Mouse (Mus musculus) heart, embryonic 10.5 days (tissue): ENCODE results near the gene Nfkbiz. TPM values are rescaled to one million over a fixed set of nuclear protein-coding genes. Genes with fewer than 3 reads are reported as not detected.

ENCODE experiments used
- DNase-seq: peaks from one replicate; pipeline ENCODE4 v3.0.0-alpha.2; 2017; ENCODE audit warnings: low spot score
- H3K27ac ChIP-seq: fragments of 300-500 bp; sonication (generic); 2 replicates; pipeline ENCODE4 v1.5.1; 2016; ENCODE audit warnings: mild to moderate bottlenecking
- H3K27me3 ChIP-seq: fragments of 300-500 bp; sonication (generic); 2 replicates; pipeline ENCODE4 v1.6.1; 2016; ENCODE audit warnings: mild to moderate bottlenecking; ENCODE audit not compliant: poor library complexity, insufficient read depth, severe bottlenecking
- H3K36me3 ChIP-seq: fragments of 300-500 bp; sonication (generic); 2 replicates; pipeline ENCODE4 v1.6.1; 2016; ENCODE audit warnings: mild to moderate bottlenecking, moderate library complexity
- H3K4me1 ChIP-seq: fragments of 300-500 bp; sonication (generic); 2 replicates; pipeline ENCODE4 v1.6.1; 2016; ENCODE audit warnings: mild to moderate bottlenecking
- H3K4me3 ChIP-seq: fragments of 300-500 bp; sonication (generic); 2 replicates; pipeline ENCODE4 v1.5.1; 2016; ENCODE audit warnings: mild to moderate bottlenecking, moderate library complexity
- H3K9me3 ChIP-seq: fragments of 300-500 bp; sonication (generic); 2 replicates; pipeline ENCODE4 v1.6.1; 2016; ENCODE audit warnings: mild to moderate bottlenecking, moderate library complexity
- WGBS: fragments of 180-500 bp; shearing (Covaris S2); methylation state at CpG from one replicate; pipeline ENCODE4 v1.1.7; 2016; 5-methylcytosine and 5-hydroxymethylcytosine counted together
- polyA plus RNA-seq: library from polyadenylated mRNA; unstranded; fragments of >200 nt; fragmentation: Nextera tagmentation; extraction: Ambion mirVana; gene quantifications from 2 replicates; pipeline ENCODE4 v1.2.1, GENCODE M21; 2016

The Nfkbiz gene
- polyA plus RNA-seq, 1 experiment from 2014 or later: 3.1 TPM

DNA sequence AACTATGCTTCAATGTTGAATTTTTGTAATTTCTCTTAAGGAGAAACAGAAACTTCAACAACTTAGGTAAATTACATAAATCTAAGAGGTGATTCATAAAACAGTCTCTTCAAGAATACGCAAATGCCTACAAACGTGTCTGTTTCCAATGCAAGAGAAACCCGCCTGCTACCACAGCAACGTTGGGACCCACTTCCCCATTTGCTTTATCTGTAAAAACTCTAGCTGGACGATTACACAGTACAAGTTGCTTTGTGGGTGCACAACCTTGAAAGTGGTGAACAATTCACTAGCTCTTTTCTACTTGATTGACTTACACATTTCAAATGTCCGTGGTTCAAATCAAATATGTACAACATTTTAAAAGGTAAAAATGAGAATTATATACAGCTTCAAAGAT is 26.9 kb downstream of the Nfkbiz start:
- no peak overlapping the region for H3K4me3 ChIP-seq
- no peak for DNase-seq
- H3K9me3 ChIP-seq: no peaks in the 10 kb centered on the region
- peaks cover 4% of the 10 kb centered on the region; the same call in 1 of the 2 replicates for H3K4me1 ChIP-seq
- no peak overlapping the region for H3K27ac ChIP-seq
- 88% methylated on average over 6 of the region's 6 CpGs for WGBS
- H3K36me3 ChIP-seq: peaks cover 57% of the 10 kb centered on the region
- H3K27me3 ChIP-seq: no peaks in the 10 kb centered on the region

DNA sequence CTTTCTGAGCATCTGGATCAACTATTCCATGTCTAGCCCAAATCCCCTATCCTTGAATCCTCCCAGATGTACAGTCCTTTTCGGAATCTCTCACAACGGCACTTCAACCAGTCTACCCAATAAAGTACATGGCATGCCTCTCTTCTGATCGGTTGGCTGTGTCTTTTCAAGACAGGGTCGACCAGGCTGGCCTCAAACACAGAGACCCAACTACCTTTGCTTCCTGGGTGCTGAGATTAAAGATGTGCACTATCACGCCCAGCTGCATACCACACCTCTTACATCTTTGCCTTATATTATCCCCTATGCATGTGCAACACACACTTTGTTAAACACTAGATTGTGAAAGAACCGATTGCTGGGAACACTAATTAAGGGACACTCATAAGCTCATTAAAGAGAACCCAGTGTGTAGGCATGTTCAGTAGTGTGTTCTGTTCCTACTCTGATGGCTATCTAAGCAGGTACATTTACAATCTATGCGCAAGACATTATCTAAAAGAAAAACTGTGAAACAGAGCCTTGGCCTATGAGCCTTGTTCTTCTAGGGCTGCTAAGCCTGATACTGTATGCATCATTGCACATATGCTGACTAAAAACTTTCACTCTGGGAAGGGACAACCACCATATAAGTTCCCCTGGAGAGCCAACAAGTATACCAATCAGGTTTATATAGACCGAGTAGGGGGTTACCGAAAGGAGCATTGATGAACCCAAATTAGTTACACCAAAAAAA is 28.8 kb downstream of the Nfkbiz start:
- no peaks in the 10 kb centered on the region for H3K27me3 ChIP-seq
- H3K9me3 ChIP-seq: no peaks in the 10 kb centered on the region
- peaks cover 40% of the 10 kb centered on the region for H3K36me3 ChIP-seq
- 89% methylated on average over 9 of the region's 9 CpGs for whole genome bisulfite sequencing
- no peak for DNase-seq
- no peak overlapping the region for H3K27ac ChIP-seq
- H3K4me3 ChIP-seq: no peak overlapping the region
- peaks cover 4% of the 10 kb centered on the region; the same call in 1 of the 2 replicates for H3K4me1 ChIP-seq

DNA sequence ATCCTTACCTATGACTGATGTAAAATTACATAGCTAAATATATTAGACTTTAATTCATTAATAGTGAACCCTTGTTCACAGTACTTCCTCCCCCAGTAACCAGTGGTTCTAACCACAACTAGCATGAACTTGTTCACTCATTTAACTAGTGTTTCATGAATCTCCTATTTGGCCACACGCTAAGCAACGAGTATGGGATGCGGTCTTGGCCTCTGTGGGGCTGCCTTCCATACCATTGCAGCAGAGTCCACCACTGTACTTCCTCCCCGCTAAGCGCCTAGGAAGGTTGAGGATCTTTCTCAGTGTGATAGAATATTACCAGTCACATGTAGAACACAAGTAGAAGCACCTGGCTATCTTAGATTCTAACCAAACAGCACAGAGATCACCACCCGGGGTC is 29.4 kb downstream of the Nfkbiz start:
- no peak overlapping the region for H3K27ac ChIP-seq
- no peaks in the 10 kb centered on the region for H3K27me3 ChIP-seq
- H3K36me3 ChIP-seq: peaks cover 34% of the 10 kb centered on the region
- no peak overlapping the region for H3K4me3 ChIP-seq
- peaks cover 4% of the 10 kb centered on the region; the same call in 1 of the 2 replicates for H3K4me1 ChIP-seq
- DNase-seq: no peak
- WGBS: 89% methylated on average over 6 of the region's 6 CpGs
- H3K9me3 ChIP-seq: no peaks in the 10 kb centered on the region

DNA sequence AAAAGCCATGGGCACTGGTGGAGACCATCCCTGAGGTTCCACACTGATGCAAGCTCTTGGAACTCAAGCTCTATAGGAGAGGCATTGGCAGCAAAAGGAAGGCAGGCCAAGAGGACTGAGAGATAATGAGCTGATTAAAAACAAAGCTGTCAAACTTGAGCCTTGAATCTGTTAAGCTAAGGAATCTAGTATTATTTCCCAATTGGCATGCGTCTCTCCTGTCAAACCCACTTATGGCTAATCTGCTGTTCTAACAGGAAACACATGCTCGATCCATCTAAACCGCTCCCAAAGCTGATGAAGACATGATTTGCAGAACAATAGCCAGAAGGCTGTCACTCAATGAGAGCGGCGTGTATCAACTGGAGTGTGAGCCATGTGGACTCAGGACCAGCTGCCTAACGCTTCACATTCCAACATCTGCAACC is 31.2 kb downstream of the Nfkbiz start:
- Histone ChIP-seq H3K4me1 (peaks cover 4% of the 10 kb centered on the region; the same call in 1 of the 2 replicates), H3K27me3 (no peaks in the 10 kb centered on the region), H3K36me3 (peaks cover 17% of the 10 kb centered on the region; the same call in 1 of the 2 replicates), H3K27ac (no peak overlapping the region), H3K4me3 (no peak overlapping the region), H3K9me3 (no peaks in the 10 kb centered on the region)
- no peak for DNase-seq
- WGBS: 36% methylated on average over 6 of the region's 6 CpGs

DNA sequence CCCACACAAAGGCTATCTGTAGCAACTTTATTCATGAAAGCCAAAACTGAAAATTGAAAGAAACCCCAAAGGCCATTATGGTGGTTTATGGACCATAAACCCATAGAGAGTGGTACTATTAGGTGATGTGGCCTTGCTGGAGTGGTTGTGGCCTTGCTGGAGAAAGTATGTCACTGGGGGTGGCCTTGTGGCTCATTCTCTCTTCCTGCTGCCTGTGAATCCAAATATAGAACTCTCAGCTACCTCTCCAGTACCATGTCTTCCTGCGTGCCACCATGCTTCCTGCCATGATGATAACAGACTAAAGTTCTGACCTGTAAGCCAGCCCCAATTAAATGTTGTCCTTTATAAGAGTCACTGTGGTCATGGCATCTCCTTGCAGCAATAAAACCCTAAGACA is 33.9 kb downstream of the Nfkbiz start:
- Histone ChIP-seq H3K27ac (no peak overlapping the region), H3K4me1 (peaks cover 4% of the 10 kb centered on the region; the same call in 1 of the 2 replicates), H3K4me3 (no peak overlapping the region), H3K9me3 (no peaks in the 10 kb centered on the region), H3K27me3 (no peaks in the 10 kb centered on the region), H3K36me3 (no peaks in the 10 kb centered on the region; the same call in 1 of the 2 replicates)
- DNase-seq: no peak
- 71% methylated on average over 1 of the region's 1 CpGs for WGBS

DNA sequence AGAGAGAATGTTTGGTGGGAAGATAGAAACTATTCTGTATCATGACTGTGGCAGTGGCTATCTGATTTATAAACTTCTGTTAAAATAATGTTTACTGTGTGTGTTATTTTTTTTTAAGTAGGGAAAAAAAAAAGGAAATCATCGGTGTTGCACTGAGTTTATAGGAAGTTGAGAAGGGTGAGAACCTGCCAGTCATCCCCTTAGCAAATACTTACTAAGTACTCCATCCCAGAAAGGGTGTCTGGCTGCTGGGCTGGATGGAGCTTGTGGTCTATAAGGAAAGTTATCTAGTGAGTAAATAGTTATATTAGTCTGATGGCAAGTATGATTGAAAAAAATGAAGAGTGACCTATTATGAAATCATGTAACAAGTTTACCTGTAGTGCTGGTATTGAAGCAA is 37.1 kb downstream of the Nfkbiz start:
- H3K4me1 ChIP-seq: no peaks in the 10 kb centered on the region
- 91% methylated on average over 1 of the region's 1 CpGs for WGBS
- no peaks in the 10 kb centered on the region for H3K36me3 ChIP-seq
- H3K4me3 ChIP-seq: no peak overlapping the region
- DNase-seq: no peak
- H3K27ac ChIP-seq: no peak overlapping the region
- H3K27me3 ChIP-seq: no peaks in the 10 kb centered on the region
- H3K9me3 ChIP-seq: no peaks in the 10 kb centered on the region

DNA sequence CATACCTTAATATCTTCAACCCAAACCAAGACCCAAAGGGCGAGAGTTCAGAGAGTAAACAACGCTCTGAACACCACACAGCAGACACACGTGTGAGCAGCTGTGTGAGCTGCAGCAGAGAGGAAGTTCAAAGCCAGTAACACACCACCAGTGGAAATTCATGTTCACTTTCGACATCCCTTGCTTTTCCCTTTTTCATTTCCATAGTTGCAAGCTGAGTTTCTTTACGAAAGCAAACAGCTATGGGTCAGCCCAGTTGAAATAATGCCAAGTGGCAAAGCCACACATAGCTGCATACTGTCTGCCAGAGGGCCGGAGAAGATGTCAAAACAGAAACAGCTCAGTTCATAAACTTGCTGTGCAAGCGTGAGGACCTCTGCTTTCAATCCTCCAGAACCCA is 39.9 kb downstream of the Nfkbiz start:
- H3K4me1 ChIP-seq: no peaks in the 10 kb centered on the region
- DNase-seq: no peak
- WGBS: 76% methylated on average over 7 of the region's 7 CpGs

DNA sequence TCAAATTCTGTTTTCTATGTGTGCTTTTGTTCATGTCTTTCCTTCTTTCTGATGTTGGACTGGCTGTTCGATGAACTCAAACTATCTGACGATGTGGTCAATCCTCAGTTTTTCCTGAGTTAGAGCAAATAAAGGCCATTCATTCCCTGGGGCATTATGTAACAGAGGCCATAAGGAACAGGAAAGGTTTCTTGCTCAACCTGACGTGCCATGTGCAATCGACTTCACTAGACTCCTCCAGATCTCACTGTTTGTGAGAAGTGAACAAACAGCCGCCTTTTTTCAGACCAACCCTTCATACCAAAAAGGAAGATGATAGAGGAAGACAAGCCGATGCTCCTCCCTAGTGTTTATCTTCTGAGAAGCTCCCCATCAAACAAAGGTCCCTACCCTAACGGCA is 48.4 kb downstream of the Nfkbiz start:
- H3K4me1 ChIP-seq: no peaks in the 10 kb centered on the region
- no peaks in the 10 kb centered on the region for H3K36me3 ChIP-seq
- no peaks in the 10 kb centered on the region for H3K27me3 ChIP-seq
- WGBS: 90% methylated on average over 7 of the region's 7 CpGs
- no peak for DNase-seq
- no peaks in the 10 kb centered on the region for H3K9me3 ChIP-seq
- no peak overlapping the region for H3K4me3 ChIP-seq
- H3K27ac ChIP-seq: no peak overlapping the region

More for the DNA sequence above, 39.9 kb downstream of the Nfkbiz start:
- Histone ChIP-seq H3K36me3 (no peaks in the 10 kb centered on the region), H3K4me3 (no peak overlapping the region), H3K9me3 (no peaks in the 10 kb centered on the region), H3K27ac (no peak overlapping the region), H3K27me3 (no peaks in the 10 kb centered on the region)

DNA sequence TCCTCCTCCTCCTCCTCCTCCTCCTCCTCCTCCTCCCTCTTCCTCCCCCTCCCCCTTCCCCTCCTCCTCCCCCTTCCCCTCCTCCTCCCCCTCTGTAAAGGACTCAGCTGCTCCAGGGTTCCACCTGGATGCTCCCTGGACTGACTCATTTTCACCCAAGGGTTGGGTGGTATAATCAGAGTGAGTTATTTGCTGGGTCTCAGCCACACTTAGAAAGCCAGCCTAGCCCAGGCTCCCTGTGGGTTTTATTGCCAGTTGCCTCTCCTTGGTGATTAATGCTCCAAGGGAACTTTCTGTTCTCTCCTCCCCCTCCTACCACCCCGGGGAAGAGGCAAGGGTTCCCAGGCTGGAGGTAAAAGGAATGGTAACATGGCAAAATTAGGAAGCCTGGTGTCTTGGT is 49.4 kb downstream of the Nfkbiz start:
- no peak for DNase-seq
- Histone ChIP-seq H3K36me3 (no peaks in the 10 kb centered on the region), H3K4me1 (no peaks in the 10 kb centered on the region), H3K9me3 (no peaks in the 10 kb centered on the region), H3K4me3 (no peak overlapping the region), H3K27ac (no peak overlapping the region), H3K27me3 (no peaks in the 10 kb centered on the region)
- 20% methylated on average over 1 of the region's 1 CpGs for WGBS

DNA sequence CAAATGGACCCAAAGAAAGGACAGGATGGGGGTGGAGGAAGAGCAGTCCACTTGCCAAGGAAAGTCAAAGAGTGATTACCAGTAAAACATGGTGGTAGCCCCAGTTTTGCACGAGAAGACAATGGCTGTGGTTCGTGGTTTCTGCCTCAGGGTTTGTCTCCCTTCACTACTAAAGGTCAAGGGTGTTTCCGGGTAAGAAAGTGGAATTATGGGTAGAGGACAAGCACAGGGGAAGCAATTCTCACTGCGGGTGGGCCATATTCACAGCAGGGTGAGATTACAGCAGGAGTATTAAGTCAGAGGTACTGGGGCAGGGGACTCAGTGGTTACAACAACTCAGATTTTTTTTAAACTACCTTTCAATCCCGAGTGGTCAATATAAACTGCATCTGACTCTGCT is 50.0 kb downstream of the Nfkbiz start:
- Histone ChIP-seq H3K9me3 (no peaks in the 10 kb centered on the region), H3K27ac (no peak overlapping the region), H3K27me3 (no peaks in the 10 kb centered on the region), H3K4me3 (no peak overlapping the region), H3K4me1 (no peaks in the 10 kb centered on the region), H3K36me3 (no peaks in the 10 kb centered on the region)
- 78% methylated on average over 5 of the region's 5 CpGs for WGBS
- no peak for DNase-seq

DNA sequence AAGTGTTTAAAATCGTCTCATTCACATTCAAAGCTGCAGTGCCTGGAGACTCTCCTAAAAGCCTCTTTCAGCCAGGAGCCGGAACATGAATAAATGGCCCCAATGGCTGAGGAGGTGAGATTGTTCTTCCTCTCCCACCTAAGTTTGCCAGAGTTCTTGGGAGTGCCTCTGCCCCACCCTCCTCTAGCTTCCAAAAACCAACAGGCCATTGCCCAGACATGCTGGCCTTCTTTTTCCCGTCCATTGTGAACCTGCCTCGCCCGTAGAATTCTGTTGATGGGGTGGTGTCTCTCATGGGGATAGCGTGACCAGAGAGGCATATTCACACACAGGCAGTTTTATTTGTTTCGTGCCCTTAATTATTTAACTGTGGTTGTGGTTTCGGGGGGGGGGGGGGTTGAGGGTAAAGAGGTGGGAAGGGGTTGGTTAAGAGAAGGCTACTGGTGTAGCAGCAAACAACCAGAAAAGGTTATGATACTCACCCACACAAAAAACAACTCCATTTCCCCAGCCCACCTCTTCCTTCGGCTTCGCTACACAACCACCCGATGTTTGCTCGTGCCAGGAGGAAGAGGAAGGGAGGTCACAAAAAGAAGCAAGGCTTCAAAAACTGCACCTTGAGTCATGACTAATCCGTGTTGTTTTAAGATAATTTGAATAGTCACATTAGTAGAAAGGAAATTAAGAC is 51.2 kb downstream of the Nfkbiz start:
- Histone ChIP-seq H3K36me3 (no peaks in the 10 kb centered on the region), H3K4me1 (no peaks in the 10 kb centered on the region), H3K27me3 (no peaks in the 10 kb centered on the region), H3K4me3 (no peak overlapping the region), H3K27ac (no peak overlapping the region), H3K9me3 (no peaks in the 10 kb centered on the region)
- DNase-seq: no peak
- WGBS: 86% methylated on average over 13 of the region's 13 CpGs

DNA sequence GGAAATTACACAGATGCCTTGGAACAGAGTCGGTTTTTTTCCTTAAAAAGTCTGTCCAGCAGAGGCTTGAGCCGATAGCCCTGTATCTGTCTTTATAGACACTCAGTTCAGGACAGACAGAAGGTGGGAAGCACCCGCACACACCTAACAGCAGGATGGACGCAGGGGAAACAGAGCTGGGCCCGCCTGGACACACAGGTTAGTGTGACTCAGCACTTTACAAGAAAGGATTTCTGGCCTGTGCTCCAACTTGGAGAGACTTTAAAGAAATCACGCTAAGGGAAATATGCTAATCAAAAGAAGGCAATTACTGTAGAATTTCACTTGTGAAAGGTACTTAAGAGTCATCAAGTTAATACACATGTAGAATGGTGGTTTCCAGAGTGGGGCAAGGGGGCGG is 54.3 kb downstream of the Nfkbiz start:
- Histone ChIP-seq H3K27ac (no peak overlapping the region), H3K9me3 (no peaks in the 10 kb centered on the region), H3K36me3 (no peaks in the 10 kb centered on the region), H3K4me1 (no peaks in the 10 kb centered on the region), H3K4me3 (no peak overlapping the region), H3K27me3 (no peaks in the 10 kb centered on the region)
- 77% methylated on average over 7 of the region's 7 CpGs for WGBS
- no peak for DNase-seq

DNA sequence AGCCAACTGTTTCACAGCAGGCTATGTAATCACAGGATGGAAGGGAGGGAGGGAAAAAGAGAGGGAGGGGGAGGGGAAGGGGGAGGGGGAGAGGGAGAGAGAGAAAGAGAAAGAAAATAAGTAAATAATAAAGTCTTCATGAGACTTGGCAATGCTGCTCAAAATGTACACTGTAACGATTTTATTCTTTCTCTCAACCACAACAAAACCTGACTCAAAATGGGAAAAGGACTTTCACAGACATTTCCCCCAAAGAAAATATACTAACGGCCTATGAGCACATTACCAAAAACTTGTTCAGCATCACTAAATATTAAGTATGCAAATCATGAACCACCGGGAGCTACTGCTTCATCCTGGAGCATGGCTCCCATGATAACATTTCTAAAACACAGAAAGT is 54.8 kb downstream of the Nfkbiz start:
- H3K9me3 ChIP-seq: no peaks in the 10 kb centered on the region
- whole genome bisulfite sequencing: 81% methylated on average over 3 of the region's 3 CpGs
- no peaks in the 10 kb centered on the region for H3K36me3 ChIP-seq
- no peak overlapping the region for H3K27ac ChIP-seq
- no peaks in the 10 kb centered on the region for H3K27me3 ChIP-seq
- no peak for DNase-seq
- H3K4me1 ChIP-seq: no peaks in the 10 kb centered on the region
- no peak overlapping the region for H3K4me3 ChIP-seq
